In genomic region chr17:45417387-45417786, GRCm38 (mm10) we compare ENCODE assay signal across 1 mouse cellular context.
TF ChIP-seq lines count a peak whose summit lies in the region.

No protein-coding gene starts in this region.

TF ChIP-seq in MEL, 35 proteins besides CTCF, POLR2A, EP300 and RAD21 (continued from another document):
- TF ChIP-seq ZMIZ1 (IDR thresholded peaks at IDR 0.05; ENCODE audit: low read depth, low read length) (no peak), SMC3 (IDR thresholded peaks at IDR 0.05; ENCODE audit: low read depth, low read length) (no peak), ETS1 (IDR thresholded peaks at IDR 0.05; ENCODE audit: low read depth, low read length) (peak; percentile 33; the same call in 1 of the 2 replicates), JUND (IDR thresholded peaks at IDR 0.05; ENCODE audit: low read depth, low read length) (no peak)
